Mouse (Mus musculus) neural tube, embryonic 14.5 days (tissue): ENCODE measurements around the gene Nkx2-2. TPM values are rescaled to one million over a fixed set of nuclear protein-coding genes. Genes with fewer than 3 reads are reported as not detected.
"Not testable (repeated sequence)": the region's sequence is repeated elsewhere in the genome, so short reads cannot be mapped to it uniquely, and the experiment has no call there.

Source experiments
- ATAC-seq: fragments of 200-750 bp; cut with Nextera tagmentation; 2 replicates; pipeline ENCODE4 v1.8.0; 2017; ENCODE audit warnings: low read depth, mild to moderate bottlenecking, moderate TSS enrichment, moderate library complexity
- H3K27ac ChIP-seq: fragments of 300-500 bp; sonication (generic); 2 replicates; pipeline ENCODE4 v1.5.1; 2014; ENCODE audit warnings: low read depth, mild to moderate bottlenecking, control low read depth, low read length, moderate library complexity, mixed read lengths
- H3K27me3 ChIP-seq: fragments of 300-500 bp; sonication (generic); 2 replicates; pipeline ENCODE4 v1.6.1; 2014; ENCODE audit warnings: low read length; ENCODE audit not compliant: control insufficient read depth, insufficient read depth
- H3K36me3 ChIP-seq: fragments of 300-500 bp; sonication (generic); 2 replicates; pipeline ENCODE4 v1.6.1; 2014; ENCODE audit warnings: low read length, mixed read lengths; ENCODE audit not compliant: control insufficient read depth, insufficient read depth
- H3K4me1 ChIP-seq: fragments of 300-500 bp; sonication (generic); 2 replicates; pipeline ENCODE4 v1.6.1; 2014; ENCODE audit warnings: low read length; ENCODE audit not compliant: control insufficient read depth, insufficient read depth
- H3K4me2 ChIP-seq: fragments of 300-500 bp; sonication (generic); 2 replicates; pipeline ENCODE4 v1.6.1; 2014; ENCODE audit warnings: mild to moderate bottlenecking, low read depth, low read length, control low read depth
- H3K4me3 ChIP-seq: fragments of 300-500 bp; sonication (generic); 2 replicates; pipeline ENCODE4 v1.5.1; 2014; ENCODE audit warnings: low read depth, low read length, control low read depth, mixed read lengths
- H3K9ac ChIP-seq: fragments of 300-500 bp; sonication (generic); replicated peaks from 2 replicates; pipeline ENCODE4 v1.6.1; 2014; ENCODE audit warnings: low read depth, mild to moderate bottlenecking, control low read depth, low read length, mixed read lengths
- H3K9me3 ChIP-seq: fragments of 300-500 bp; sonication (generic); 2 replicates; pipeline ENCODE4 v1.6.1; 2016; ENCODE audit warnings: low read length; ENCODE audit not compliant: control insufficient read depth
- WGBS: fragments of 180-500 bp; shearing (Covaris S2); extraction: QIAGEN DNeasy Blood & Tissue Kit; methylation state at CpG from one replicate; pipeline ENCODE4 v1.1.7; 2014; 5-methylcytosine and 5-hydroxymethylcytosine counted together
- polyA plus RNA-seq: library from polyadenylated mRNA; unstranded; fragments of >200 nt; fragmentation: Nextera tagmentation; extraction: Ambion mirVana; gene quantifications from 2 replicates; pipeline ENCODE4 v1.2.1, GENCODE M21; 2014

Nkx2-2 gene
- polyA plus RNA-seq, 1 experiment from 2014 or later = 8.4 TPM

- no peak overlapping the region for H3K4me2 ChIP-seq
- no peak for ATAC-seq
- H3K27ac ChIP-seq = no peak overlapping the region
- H3K4me1 ChIP-seq = no peaks in the 10 kb centered on the region
- no peak overlapping the region for H3K9ac ChIP-seq
- H3K9me3 ChIP-seq = no peaks in the 10 kb centered on the region
- peaks cover 26% of the 10 kb centered on the region for H3K27me3 ChIP-seq
- no peak overlapping the region for H3K4me3 ChIP-seq
- no peaks in the 10 kb centered on the region for H3K36me3 ChIP-seq
Measured at GRCm38 (mm10) chr2:147173751-147174150, 20.3 kb downstream of the Nkx2-2 start.

DNA sequence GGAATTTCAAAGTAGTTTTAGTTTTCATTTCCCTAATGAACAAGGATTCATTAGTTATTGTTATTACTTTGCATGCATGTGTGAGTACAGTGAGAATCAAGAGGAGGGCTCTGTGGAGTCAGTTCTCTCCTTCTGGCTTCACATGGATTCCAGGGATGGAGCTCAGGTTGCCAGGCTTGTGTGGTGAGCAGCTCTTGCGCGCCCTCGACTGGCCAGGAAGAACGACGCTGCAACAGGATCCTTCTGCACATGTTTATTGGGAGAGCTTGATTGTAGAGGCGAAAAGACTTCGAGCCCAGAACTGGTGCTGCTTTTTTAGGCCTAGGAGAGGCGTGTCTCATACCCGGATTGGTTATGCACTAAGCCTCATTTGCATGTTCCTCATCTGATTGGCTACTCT is 23.5 kb downstream of the Nkx2-2 start:
- H3K9ac ChIP-seq, H3K36me3 ChIP-seq, H3K9me3 ChIP-seq, H3K4me1 ChIP-seq, ATAC-seq, H3K27me3 ChIP-seq, H3K27ac ChIP-seq, H3K4me2 ChIP-seq, H3K4me3 ChIP-seq: not testable (repeated sequence)
- WGBS = 78% methylated on average over 9 of the region's 9 CpGs

DNA sequence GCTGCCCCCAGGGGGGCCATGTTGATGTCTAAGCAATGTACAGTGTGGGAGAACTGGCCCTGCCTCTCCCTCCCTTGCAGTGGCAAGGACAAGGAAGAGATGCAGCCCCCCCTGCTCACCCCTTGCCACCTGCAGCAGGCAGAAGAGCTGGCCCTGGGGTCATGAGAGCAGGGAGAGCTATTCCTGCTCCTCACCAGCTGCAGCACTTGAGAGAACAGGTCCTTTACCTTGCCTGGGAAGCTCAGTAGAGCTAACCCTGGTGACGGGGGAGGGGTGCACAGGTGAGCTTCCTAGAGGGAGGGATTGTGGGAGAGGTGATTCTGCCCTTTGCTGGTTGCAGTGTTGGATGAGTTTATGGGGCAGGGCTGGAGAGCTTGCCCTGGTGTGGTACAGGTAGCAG is 28.2 kb downstream of the Nkx2-2 start:
- ATAC-seq = no peak
- Histone ChIP-seq H3K36me3 (no peaks in the 10 kb centered on the region), H3K9ac (no peak overlapping the region), H3K27ac (no peak overlapping the region), H3K4me3 (no peak overlapping the region), H3K9me3 (no peaks in the 10 kb centered on the region), H3K4me2 (no peak overlapping the region), H3K27me3 (no peaks in the 10 kb centered on the region), H3K4me1 (no peaks in the 10 kb centered on the region)
- 100% methylated on average over 1 of the region's 1 CpGs for WGBS

DNA sequence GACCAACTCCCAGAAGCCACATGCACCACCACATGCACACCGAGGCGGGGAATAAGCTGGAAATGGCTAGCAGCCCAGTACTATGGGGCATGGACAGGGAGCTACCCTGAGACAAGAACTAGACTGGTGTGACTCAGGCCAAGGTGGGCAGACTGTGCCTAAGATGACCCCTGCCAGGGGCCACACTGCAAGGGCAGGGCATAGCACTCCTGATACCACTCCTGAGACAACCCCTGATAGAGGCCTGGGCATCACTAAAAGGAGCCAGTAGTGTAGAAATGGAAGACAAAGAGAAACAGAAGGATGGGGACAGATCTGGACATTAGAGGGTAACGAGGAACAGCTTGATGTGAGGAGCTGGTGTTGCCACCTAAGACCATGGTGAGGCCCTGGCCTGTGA is 28.7 kb downstream of the Nkx2-2 start:
- no peak overlapping the region for H3K4me3 ChIP-seq
- H3K4me1 ChIP-seq = no peaks in the 10 kb centered on the region
- ATAC-seq = no peak
- H3K9me3 ChIP-seq = no peaks in the 10 kb centered on the region
- H3K27me3 ChIP-seq = no peaks in the 10 kb centered on the region
- no peak overlapping the region for H3K9ac ChIP-seq
- no peaks in the 10 kb centered on the region for H3K36me3 ChIP-seq
- H3K27ac ChIP-seq = no peak overlapping the region
- 90% methylated on average over 3 of the region's 3 CpGs for WGBS
- no peak overlapping the region for H3K4me2 ChIP-seq

GRCm38 (mm10) chr2:147152543-147152942 is 41.5 kb downstream of the Nkx2-2 start:
- Histone ChIP-seq H3K4me1 (no peaks in the 10 kb centered on the region), H3K9ac (no peak overlapping the region), H3K4me3 (no peak overlapping the region), H3K27me3 (no peaks in the 10 kb centered on the region), H3K4me2 (no peak overlapping the region), H3K27ac (no peak overlapping the region), H3K9me3 (no peaks in the 10 kb centered on the region), H3K36me3 (no peaks in the 10 kb centered on the region)
- ATAC-seq = no peak
- 72% methylated on average over 2 of the region's 2 CpGs for WGBS

Other genes starting within 250 kb of the Nkx2-2 start
- gene Xrn2, start 181.2 kb downstream of the Nkx2-2 start, polyA plus RNA-seq = 85.9 and 99.7 TPM in 2 replicates
- gene Nkx2-4, start 108.8 kb downstream of the Nkx2-2 start, polyA plus RNA-seq = not detected in 2 replicates
- 0.09 and 0.22 TPM in 2 replicates for gene Pax1, start 167.7 kb upstream of the Nkx2-2 start, polyA plus RNA-seq